12 mouse cellular contexts compared by ENCODE assay signal in genomic region chr5:66326395-66326794, GRCm38 (mm10).
DNase-seq lines count a peak whose midpoint lies in the region; ATAC-seq and TF ChIP-seq lines count a peak whose summit lies in the region.
"Had no signal": no experiment of that assay in that cellular context is flagged by ENCODE, and none has a peak within 500 bp of the region (broad histone marks: within the 10 kb centered on the region; RNA-seq: fewer than 3 reads in every experiment).

No protein-coding gene starts in this region.

- no peak for DNase-seq in kidney, postnatal 0 days (ENCODE audit: low spot score)
- no peak for DNase-seq in kidney, adult 8-10 months
- DNase-seq in A20 (ENCODE audit: low read depth, low spot score): peak; percentile 12
- DNase-seq in CD8-positive naive resting alpha-beta T cell, adult 2 months (ENCODE audit: low read depth in 2 of 2, low spot score in 2 of 2): peak; percentile 19 to 29
- DNase-seq in lung, postnatal 10 days: peak; percentile 21
- DNase-seq in ovary, postnatal 10 days (ENCODE audit: low spot score): no peak
- no peak for DNase-seq in urinary bladder, postnatal 4 days (ENCODE audit: low spot score in 2 of 2)
- DNase-seq: heart, adult 18-20 months; liver, embryonic 13.5 days; retina, postnatal 1 day; thymus, postnatal 36 days had no signal

- H3K9ac ChIP-seq in kidney, postnatal 0 days (ENCODE audit: low read depth, low read length): no peak overlapping the region
- H3K9ac ChIP-seq: liver, embryonic 13.5 days had no signal

- no peaks in the 10 kb centered on the region for H3K36me3 ChIP-seq in kidney, postnatal 0 days (ENCODE audit: insufficient read depth, low read length)
- H3K36me3 ChIP-seq: liver, embryonic 13.5 days had no signal

- no peak overlapping the region for H3K27ac ChIP-seq in kidney, postnatal 0 days
- H3K27ac ChIP-seq: liver, embryonic 13.5 days had no signal

- H3K4me2 ChIP-seq in kidney, postnatal 0 days (ENCODE audit: low read length): no peak overlapping the region
- H3K4me2 ChIP-seq: liver, embryonic 13.5 days had no signal

- H3K9me3 ChIP-seq in kidney, postnatal 0 days (replicated peaks; ENCODE audit: low read length): no peaks in the 10 kb centered on the region
- H3K9me3 ChIP-seq: liver, embryonic 13.5 days had no signal

- no peak overlapping the region for H3K4me3 ChIP-seq in kidney, postnatal 0 days (replicated peaks; ENCODE audit: low read depth, low read length)
- H3K4me3 ChIP-seq: liver, embryonic 13.5 days had no signal

- no peaks in the 10 kb centered on the region for H3K4me1 ChIP-seq in kidney, postnatal 0 days (replicated peaks; ENCODE audit: insufficient read depth, low read length)

- no peak for ATAC-seq in kidney, postnatal 0 days (replicated peaks; ENCODE audit: low FRiP score, low read depth)
- ATAC-seq: inflammation-experienced regulatory T-cells, adult 6 months had no signal

- peak; percentile 94 for TF ChIP-seq CTCF in kidney, postnatal 0 days (IDR thresholded peaks at IDR 0.05; ENCODE audit: low read depth)

- no peaks in the 10 kb centered on the region for H3K27me3 ChIP-seq in kidney, postnatal 0 days (ENCODE audit: insufficient read depth, low read length)
- H3K27me3 ChIP-seq: liver, embryonic 13.5 days had no signal

- 83% methylated on average over 7 of the region's 7 CpGs for WGBS in kidney, postnatal 0 days

Comparison
In these comparisons a context has a peak if more than half of its experiments do, and no peak if none do; other contexts are left out.
1. DNase-seq: peak in A20 (single experiment), CD8-positive naive resting alpha-beta T cell, adult 2 months (2 of 2) and lung, postnatal 10 days (single experiment); none in kidney, postnatal 0 days (single experiment), kidney, adult 8-10 months (0 of 2), ovary, postnatal 10 days (single experiment) and urinary bladder, postnatal 4 days (0 of 2).